Mouse (Mus musculus) adrenal gland, postnatal 10 days (tissue): ENCODE results near the gene D16Ertd472e. TPM values are rescaled to one million over a fixed set of nuclear protein-coding genes. Genes with fewer than 3 reads are reported as not detected.
"Not testable (repeated sequence)": the region's sequence is repeated elsewhere in the genome, so short reads cannot be mapped to it uniquely, and the experiment has no call there.

Source experiments
- DNase-seq: peaks from one replicate; pipeline ENCODE4 v3.0.0; 2021; ENCODE audit warnings: mixed read lengths
- total RNA-seq, 2 experiments: library from RNA; stranded (reverse); gene quantifications; 2 replicates each; pipeline ENCODE4 v1.2.3; 2021

Gene D16Ertd472e
- total RNA-seq, 2 experiments from 2014 or later = 15.3 to 25.3 TPM

- DNase-seq = no peak
Measured at GRCm38 (mm10) chr16:78573016-78573415, 3.5 kb downstream of the D16Ertd472e start.

- DNase-seq = no peak
Measured at GRCm38 (mm10) chr16:78564110-78564821, 12.2 kb downstream of the D16Ertd472e start.

- DNase-seq = no peak
Measured at GRCm38 (mm10) chr16:78563093-78563971, 13.2 kb downstream of the D16Ertd472e start.

- no peak for DNase-seq
Measured at GRCm38 (mm10) chr16:78560627-78561026, 15.9 kb downstream of the D16Ertd472e start.

GRCm38 (mm10) chr16:78560063-78560462 lies 16.4 kb downstream of the D16Ertd472e start:
- DNase-seq = no peak

- no peak for DNase-seq
Measured at GRCm38 (mm10) chr16:78557573-78557972, 18.9 kb downstream of the D16Ertd472e start.

GRCm38 (mm10) chr16:78554911-78555648 lies 21.4 kb downstream of the D16Ertd472e start:
- DNase-seq = peak; percentile 60

- DNase-seq = no peak
Measured at GRCm38 (mm10) chr16:78547367-78547766, 29.1 kb downstream of the D16Ertd472e start.

- DNase-seq = no peak
Measured at GRCm38 (mm10) chr16:78546529-78546928, 30.0 kb downstream of the D16Ertd472e start.

- DNase-seq = peak; percentile 49
Measured at GRCm38 (mm10) chr16:78540376-78541246, 35.9 kb downstream of the D16Ertd472e start.

GRCm38 (mm10) chr16:78537798-78538422 lies 38.6 kb downstream of the D16Ertd472e start:
- DNase-seq = no peak

- DNase-seq = no peak
Measured at GRCm38 (mm10) chr16:78537322-78537721, 39.2 kb downstream of the D16Ertd472e start.

GRCm38 (mm10) chr16:78534468-78534867 lies 42.0 kb downstream of the D16Ertd472e start:
- no peak for DNase-seq

- no peak for DNase-seq
Measured at GRCm38 (mm10) chr16:78531957-78532605, 44.4 kb downstream of the D16Ertd472e start.

GRCm38 (mm10) chr16:78522974-78523373 lies 53.5 kb downstream of the D16Ertd472e start:
- no peak for DNase-seq

GRCm38 (mm10) chr16:78518697-78519096 lies 57.8 kb downstream of the D16Ertd472e start:
- no peak for DNase-seq

- DNase-seq = no peak
Measured at GRCm38 (mm10) chr16:78517171-78517570, 59.3 kb downstream of the D16Ertd472e start.

- DNase-seq = no peak
Measured at GRCm38 (mm10) chr16:78511526-78511925, 65.0 kb downstream of the D16Ertd472e start.

GRCm38 (mm10) chr16:78502492-78502891 lies 74.0 kb downstream of the D16Ertd472e start:
- DNase-seq = no peak

- DNase-seq = not testable (repeated sequence)
Measured at GRCm38 (mm10) chr16:78492696-78493095, 83.8 kb downstream of the D16Ertd472e start.
